Mouse (Mus musculus) kidney, postnatal 36 days (tissue): ENCODE measurements around the gene Tmem140.

ENCODE experiments used
- DNase-seq, 2 experiments: peaks; one replicate each; pipeline ENCODE4 v3.0.0; 2021 to 2022; ENCODE audit warnings: mixed read lengths in 2 of 2

Gene Tmem140

DNA sequence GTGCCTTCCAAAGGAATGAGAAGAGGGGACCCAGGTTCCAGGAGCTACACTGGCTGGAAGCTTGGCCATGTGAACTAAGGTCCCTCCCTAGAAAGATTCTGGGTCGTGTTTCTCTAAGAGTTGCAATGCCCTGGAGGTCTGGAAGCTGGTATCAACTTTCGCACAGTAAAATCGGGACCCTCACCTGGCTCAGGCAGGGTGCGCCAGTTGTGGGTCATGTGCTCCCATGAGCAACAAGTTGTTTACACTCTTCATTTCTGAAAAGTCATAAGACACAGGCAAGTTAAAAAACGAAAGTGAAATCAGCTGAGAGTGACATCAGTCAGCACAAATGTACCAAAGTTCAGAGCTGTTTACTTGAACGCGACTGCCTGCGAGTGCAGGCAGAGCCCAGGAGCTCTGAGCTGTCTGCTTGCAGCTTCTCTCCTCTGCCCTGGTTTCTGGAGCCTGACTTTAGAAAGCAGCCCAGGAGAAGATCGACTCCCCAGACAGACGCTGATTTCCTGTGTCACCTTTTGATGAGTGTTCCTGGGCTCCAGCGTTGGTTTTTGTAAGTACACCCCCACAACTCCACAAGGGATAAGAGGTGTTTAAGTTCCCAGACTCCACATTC lies at the start of gene Tmem140:
Gene Tmem140, plus strand, starts transcription at position 356 of the 613 bp plus-strand sequence.
- DNase-seq = peak; percentile 74 to 83

DNA sequence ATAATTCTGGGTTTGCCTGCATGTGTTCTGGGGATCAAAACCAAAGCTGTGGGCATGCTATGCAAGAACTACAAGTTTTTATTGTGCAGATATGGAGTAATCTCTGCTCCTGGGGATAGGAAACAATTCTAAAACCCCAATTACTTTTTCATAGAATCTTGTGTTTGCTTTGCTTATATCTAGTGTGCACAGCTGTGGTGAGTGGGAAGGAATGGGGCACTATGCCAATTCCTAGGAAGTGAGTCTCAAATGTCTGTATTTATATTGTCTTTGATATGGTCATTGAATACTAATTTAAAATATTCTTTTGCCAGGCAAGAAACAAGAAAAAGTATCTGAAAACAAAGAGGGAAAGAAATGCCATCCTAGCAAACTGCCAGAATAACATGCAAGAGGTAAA lies 38.5 kb upstream of the Tmem140 start:
- no peak for DNase-seq

DNA sequence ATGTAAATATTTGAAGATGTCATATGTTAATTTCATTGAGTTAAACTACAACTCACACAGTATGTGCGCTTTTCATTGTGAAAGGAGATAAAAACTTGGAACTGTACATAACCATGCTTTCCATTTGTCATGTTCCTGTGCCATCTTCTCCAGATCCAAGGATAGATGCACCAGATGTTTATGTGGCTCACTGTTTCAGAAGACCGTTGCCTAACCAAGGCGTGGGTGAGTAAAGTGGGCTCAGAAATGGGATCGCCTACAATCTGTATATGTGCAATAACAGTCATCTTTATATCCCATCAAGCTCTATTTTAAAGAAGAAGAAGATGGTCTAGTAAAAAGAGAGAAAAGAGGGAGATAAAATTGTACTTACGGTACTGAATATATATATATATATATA lies 30.6 kb upstream of the Tmem140 start:
- no peak for DNase-seq

DNA sequence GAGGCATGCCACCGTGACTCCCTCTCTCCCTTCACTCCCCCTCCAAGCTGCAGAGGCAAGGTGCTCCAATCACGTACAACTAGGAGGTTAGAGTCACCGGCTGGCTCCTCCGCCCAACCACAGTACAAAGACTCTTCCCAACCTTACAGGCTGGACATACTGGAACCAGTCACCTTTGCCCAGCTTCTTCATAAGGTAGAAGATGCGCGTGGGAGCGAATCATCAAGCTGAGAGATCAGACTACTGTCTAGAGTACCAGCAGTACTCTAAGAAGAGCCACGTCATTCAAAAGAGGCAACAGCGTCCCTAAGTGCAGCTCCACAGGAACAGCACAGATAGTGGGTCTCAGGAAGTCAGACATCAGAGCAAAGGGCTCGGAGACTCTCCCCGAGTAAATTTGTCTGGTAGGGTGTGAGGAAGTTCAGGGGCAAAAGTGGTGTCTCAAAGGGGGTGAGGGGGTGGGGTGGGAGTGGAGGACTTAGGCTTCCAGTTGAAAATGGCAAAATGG lies 1.3 kb upstream of the Tmem140 start:
- no peak for DNase-seq

DNA sequence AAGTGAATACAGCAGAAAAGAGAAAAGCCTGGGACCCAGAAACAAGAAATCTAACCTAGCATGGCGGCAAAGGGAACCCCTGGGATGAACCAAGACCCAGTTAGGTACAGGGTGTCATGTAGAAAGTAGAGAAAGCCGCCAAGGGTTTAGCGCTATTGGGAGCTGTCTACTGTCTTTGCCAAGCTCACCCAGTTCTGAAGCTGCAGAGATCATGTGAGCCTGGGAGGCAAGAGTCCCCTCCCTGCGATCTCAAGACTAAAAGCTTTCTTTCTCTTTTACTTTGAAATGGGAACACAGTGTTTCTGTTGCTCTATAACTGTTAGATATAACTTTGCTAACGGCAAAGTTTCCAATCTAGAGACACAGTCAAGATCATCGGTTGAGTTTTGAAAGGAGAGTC lies 565 bp upstream of the Tmem140 start:
- peak; percentile 65 to 68 for DNase-seq

DNA sequence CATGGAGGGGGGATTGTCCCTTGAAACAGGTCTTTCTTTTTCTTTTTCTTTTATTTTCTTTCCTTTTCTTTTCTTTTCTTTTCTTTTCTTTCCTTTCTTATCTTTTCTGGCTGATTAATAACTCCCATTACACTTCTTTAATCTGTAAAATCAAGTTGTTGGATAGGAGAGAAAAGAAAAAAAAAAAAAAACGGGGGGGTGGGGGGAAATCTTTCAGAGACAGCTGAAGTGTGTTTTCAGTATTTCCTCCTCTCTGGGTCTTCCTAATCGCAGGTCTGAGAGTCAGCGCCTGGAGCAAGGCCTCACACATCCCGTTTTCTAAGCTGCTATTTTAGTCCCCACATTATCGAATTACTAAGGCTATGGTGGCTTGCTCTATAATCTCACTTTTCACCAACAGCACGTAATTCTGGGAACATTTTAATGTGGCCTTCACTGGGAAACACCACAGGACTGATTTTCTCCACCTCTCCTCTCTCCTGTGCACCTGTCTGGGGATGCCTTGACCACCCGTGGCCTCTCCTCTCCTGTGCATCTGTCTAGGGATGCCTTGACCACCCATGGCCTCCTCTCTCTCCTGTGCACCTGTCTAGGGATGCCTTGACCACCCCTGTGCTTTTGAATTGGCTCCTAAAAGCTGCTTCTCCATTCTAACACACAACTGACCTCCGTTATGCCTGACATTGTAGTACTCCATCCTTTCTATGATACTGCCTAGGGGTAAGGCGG lies 1.0 kb downstream of the Tmem140 start:
- no peak for DNase-seq

DNA sequence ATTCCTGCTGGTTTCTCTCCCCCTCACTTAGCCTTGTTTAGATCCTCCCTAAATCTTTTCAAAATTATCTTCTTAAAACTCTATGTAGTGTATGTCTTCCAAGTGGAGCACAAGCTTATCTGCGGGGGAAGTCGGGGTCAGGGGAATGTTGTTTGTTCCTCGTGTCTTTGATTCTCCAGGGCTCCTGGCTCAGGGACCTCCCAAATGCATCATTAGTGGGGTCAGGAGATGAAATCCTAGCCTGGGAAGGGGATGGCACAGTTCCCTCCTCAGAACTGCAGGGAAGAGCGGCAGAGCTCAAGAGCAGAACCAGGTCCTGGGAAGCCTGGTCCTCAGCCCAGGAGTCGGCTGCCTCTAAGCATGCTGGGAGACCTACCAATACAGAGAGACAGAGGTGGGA lies 2.3 kb downstream of the Tmem140 start:
- no peak for DNase-seq

DNA sequence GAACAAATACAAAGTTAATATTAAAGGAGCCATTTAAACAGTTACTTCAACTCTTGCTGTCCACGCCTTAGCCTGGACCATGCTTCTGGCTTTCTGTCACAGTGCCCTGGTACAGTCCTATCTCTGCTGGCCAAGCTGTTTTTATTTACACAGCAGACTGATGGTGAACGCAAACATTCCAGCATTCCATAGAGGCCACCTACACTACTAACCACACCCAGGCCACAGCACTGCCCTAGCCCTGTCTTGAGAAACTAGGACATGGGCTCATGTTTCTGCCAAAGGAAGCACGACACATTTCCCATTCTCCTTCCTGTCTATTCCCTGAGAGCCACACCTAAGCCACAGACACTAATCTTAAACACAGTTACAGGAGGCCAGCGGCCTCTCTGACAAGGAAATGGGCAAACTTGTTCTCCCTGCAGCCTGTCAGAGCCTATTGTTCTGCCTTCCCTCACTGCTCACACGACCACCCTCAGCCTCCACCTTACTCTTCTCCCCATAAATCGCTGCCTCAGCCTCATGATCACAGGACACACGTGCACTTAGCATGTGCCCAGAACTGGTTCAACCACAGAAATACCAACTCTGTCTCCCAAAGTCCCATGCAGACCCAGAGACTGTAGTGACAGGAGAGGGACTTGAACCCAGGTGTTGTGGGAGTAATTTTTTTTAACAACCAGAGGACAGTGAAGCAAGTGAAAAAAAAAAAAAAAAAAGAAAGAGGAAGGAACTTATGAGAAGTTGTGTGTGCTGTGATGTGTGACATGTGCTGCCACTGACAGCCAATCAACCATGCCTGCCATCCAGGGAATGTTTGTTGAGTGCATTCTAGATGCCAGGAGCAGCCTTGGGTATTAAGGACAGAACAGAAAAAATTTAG lies 3.0 kb downstream of the Tmem140 start:
- peak; percentile 56 to 79 for DNase-seq

DNA sequence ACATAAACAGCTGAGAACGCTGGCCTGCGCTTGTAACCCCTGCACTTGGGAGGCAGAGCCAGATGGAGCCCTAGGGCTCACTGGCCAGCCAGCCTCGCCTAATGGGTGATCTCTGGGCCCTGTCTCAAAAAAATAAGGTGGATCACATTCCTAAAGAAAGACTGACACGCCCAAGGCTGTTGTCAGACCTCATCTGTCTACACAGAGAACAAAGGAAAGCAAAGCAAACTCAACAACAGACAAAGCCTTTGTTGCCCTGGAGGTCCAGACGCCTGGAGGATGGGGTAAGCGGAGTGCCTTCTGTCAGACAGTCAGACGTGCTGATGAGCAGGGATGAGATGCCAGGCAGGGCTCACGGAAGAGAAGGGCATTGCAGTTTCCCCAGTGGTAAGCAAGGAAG lies 3.8 kb downstream of the Tmem140 start:
- DNase-seq = no peak

DNA sequence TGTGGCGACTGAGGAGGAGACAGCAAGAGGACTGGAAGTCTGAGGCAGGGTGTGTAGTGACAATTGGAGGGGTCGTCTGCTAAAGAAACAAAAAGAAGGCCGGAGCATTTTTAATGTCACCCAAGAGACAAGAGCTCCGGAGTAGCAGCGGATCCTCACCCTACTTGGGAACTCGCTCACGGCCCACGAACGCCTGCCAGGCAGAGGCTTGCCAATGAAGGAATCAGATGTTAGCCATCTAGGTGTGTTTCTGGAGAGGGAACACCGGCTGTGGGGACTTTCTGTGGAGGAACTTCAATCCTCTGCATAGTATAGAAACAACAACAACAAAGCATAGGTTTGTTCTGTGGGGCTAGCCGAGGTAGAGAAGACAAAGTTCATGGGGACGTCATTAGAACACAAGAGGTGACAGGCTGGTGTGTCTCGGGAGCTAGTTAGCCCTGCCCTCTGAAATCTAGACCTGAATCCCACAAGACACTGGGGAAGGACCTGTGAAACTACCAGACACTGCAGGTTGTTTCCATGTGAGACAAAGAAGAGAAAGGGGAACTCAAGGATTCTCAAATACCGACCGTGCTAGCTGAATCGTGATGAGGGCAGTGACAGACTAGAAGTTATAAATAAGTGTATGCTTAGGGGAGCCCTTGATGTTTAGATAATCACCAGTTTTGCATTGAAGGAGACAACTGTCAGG lies 4.5 kb downstream of the Tmem140 start:
- DNase-seq = no peak

DNA sequence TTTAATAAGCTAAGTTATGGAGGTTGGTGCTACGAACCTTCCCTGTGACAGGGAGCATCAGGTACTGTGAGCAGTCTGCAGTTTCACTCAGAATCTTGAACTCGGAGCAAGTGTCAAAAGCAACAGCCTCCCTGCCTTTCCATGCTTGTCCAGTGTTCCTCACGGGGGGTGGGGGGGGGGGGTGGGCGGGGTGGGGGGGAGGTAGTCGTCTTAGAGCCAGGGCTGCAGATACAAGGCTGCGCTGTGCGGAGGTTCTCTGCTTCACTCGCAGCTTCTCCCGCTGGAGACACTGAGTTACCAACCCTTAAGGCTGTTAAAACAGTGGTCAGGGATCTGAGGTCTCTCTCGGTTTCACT lies 5.0 kb downstream of the Tmem140 start:
- DNase-seq = no peak

DNA sequence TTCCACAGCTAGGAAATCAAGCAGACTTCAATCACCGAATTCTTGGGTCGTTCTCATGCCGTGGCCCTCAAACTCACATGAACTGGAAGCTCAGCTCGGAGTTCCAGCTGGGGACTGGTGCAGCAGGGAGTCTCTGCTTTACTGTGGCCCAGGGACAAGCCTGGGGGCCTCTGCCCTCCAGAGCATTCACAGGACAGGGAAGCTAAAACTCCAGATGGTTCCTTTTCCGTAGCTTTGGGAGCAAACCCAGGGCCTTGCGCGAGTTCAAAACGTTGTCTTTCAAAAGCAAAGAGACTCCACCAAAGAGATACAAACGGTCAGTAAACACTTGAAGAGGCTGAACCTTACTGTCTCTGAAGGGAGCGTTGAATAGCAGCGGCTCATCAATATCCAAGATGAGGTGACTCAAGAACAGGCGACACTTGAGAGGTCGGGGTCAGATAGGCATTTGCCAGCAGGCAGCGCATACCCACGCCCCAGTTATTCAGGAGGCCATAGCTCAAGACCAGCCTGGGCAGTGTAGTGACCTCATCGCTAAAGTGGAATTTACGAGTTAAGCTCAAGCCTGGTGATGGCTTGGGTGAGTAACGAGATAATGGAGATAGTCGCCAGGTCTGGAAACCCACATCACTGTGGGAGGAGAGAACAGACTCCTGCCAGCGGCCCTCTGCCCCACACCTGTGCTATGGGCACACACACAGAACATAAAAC lies 5.7 kb downstream of the Tmem140 start:
- no peak for DNase-seq

DNA sequence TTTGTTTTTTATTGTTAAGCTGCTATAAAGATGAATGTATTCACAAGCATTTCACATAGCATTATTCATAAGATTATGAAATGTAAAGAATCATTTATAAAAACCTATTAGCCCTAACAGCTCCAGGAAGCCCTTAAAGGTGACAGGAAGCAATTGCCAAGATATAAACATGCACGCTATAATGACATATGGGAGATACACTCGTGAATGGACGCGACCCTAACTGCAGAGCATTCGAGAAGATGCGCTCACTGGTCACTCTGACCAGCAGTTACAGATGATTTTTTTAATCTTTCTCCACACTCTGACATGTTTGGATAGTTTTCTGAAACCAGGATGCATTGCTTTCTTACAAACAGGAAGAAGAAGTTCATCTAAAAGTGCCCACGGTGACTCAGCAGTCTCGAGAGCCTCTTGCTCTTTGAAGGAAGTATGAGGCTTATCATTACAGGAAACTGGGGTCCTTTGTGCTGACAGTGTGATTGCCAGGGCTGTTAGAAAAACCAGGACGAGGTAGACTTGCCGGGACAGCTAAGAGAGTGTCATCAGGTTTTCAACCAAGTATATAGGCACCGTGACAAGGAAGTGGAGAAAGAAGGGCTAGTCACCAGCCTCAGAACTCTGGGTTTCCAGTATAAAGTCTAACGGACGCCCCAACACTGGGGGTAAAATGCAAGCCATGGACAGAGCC lies 6.4 kb downstream of the Tmem140 start:
- DNase-seq = peak; percentile 57 to 69

DNA sequence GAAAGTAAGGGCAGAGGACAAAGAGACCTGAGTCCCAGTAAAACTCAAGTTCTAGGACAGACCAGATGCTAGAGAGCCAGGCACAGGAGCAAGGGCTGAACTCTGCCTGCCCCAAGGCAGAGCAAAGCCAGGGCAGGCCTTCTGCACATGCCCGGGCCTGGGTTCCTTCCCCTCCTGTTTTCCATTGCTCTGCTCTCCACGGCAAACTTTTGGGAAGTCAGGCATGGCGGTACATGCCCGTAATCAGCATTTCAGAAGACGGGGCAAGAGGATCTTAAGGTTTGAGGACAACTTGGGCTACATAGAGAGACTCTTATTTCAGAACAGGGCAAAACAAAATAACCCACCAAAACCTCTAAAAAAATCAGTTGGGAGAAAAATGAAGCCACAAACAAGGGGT lies 7.2 kb downstream of the Tmem140 start:
- DNase-seq = no peak

DNA sequence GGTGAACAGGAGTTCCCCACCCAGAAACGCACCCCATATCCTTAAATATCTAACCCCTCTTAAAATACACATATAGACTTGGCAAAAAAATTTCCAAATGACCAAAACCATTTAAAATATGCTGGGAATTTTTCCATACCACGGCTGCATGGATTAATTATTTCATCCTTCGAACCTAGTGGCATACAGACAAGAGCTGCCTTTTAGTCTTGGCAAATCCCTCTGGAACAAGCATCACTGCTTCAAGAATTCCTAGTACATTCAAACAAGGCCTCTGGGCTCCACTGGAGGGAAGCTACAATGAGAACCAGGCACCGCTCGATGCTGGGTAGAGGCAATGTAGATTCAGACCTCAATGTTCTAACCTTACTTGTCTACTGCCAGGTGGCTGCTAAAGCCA lies 7.8 kb downstream of the Tmem140 start:
- no peak for DNase-seq

DNA sequence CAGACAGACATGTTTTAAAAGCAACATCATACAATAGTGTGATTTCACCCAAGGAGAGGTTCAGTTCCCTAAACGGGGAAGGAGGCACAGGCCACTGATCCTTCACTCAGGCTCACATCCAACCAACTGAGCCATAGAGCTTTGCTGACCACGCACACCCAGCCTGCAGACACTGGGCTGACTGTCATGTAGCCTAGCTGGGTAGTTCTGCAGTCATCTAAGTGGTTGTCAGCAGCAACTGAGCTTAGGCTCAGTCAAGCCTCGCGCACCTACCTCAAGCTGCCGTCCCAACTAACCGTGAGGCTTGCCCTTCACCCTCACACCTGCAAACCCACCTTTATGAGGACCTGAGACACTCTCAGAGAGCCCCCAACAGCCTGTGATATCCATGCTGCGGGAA lies 9.0 kb downstream of the Tmem140 start:
- no peak for DNase-seq

DNA sequence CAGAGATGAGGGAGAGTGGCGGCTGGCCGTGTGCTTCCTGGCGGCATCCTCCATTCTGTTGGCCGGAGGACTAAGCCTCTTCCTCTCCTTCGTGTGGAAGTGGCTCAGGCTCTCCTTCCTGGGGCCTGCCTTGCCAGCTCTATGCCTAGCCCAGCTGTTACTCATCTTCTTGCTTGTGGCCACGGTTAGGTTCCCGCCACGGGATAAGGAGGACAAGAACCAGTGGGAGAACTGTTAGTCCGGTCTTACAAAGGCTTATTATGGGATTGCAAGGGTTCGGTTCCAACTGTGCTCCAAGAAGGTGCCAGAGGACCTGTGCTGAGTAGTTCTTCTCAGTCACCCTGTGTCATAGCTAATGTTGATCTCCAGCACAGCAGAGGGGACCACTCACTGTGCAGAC lies 9.9 kb downstream of the Tmem140 start:
- DNase-seq = no peak

DNA sequence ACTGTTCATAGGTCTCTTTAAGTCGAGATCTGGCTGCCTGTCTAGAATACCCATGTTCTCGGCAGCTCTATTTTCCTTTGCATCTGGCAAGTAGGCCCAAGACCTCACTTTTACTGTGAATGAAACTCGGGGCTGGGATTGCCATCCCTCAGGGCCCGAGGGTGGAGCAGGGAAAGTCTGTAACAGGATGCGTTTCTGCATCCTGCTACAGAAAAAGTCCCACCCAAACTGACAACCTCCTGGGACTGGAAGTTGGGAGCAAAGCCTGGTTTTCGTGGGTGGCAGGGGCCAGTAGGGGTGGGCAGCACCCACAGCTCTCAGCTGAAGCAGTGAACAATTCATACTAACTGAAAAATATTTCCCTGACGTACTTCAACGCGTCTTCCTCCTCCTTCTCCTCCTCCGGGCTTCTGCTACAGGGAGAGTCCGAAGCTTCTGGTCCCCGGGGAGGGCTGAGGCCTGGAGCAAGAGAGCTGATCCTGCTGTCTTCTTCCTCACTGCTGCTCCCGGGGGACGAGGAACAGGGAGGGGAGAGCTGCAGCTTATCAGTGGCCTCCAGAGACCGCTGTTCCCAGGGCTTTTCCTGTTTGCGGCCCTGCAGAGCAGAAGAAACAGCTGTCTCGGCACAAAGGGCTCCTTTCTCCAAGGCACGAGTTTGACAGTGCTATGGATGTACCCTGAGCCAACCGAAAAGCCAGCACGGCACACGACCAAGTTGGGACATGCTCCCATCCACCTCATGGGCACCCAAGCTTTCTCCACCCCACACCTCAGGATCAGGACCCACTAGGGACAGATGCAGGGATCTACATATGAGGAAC lies 11.4 kb downstream of the Tmem140 start:
- peak; percentile 81 to 89 for DNase-seq

DNA sequence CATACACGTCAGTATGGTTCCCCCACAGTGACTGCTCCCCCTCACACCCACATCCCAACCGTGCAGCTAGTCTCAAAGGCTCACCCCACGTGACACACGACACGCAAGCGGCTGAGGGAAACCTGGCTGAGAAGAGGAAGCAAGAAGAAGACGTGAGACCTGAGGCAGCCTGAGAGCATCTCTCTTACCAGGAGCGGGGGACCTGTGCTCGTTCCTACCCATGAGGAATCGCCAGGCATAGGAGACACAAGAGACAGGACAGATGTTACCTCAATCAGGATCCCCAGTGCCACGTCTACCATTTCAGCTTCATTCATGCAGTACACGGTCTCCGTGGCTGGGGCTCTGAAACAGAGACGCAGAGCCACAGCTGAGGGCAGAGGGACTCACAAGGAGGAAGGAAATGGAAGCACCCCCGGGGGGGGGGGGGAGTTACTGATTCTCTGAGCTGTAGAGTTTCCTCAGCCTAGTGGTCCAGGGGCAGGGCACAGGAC lies 12.4 kb downstream of the Tmem140 start:
- DNase-seq = peak in 1 of 2 experiments; percentile 56
